ENCODE assay signal across 7 mouse cellular contexts in the genomic region with DNA sequence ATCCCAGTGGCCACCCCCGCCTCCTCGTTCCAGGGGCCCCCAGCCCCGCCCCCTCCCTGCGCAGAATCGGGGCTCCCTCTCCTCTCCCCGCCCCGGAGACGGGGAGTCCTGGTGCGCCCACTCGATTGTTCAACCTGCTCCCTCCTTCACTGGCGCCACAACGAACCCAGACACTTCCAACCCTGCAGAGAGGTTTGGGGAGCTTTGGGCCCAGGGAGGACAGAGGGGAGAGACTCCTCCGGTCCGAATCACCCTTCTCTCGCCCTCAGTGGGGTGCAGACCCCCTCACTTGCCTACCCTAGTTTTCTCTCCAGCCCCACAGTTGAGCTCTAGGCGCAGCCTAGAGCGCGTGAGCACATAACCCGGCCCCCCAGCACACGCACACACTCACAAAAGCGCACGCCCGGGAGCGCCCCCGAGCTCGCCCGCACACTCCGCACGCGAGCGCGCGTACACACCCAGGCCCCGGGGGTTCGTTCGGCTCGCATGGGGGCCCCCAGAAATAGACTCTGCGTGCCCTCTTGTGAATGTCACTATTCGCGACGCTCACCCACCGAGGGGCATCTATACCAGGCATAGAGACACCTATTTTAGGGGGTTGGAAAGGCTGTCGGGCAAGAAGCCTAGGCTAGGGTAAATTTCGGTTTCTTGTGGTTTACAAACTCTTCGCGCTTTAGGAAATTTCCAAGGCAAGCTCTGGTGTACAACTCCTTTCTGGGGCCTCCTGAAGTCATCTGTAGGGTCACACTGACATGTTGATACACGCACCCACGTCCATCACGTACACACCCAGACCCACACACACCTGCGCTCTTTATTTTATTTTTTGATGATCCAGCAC. TPM values are rescaled to one million over a fixed set of nuclear protein-coding genes. Genes with fewer than 3 reads are reported as not detected.
DNase-seq lines count a peak whose midpoint lies in the region; ATAC-seq and TF ChIP-seq lines count a peak whose summit lies in the region.

Gene Nrn1, minus strand, starts transcription at position 401 of the 841 bp plus-strand sequence.

- no peaks in the 10 kb centered on the region for H3K36me3 ChIP-seq in thymus, adult 2 months (ENCODE audit: control insufficient read depth, insufficient read depth, low read length)
- H3K36me3 ChIP-seq in myocyte (ENCODE audit: control insufficient read depth, insufficient read depth), result no peaks in the 10 kb centered on the region

- peak within 1 kb of the TSS; percentile 43 for H3K4me3 ChIP-seq in thymus, adult 2 months (ENCODE audit: control insufficient read depth, insufficient read depth, low read length)
- H3K4me3 ChIP-seq in myocyte, result peak within 1 kb of the TSS; percentile 34

- no peak within 1 kb of the TSS for H3ac ChIP-seq in myocyte (ENCODE audit: control insufficient read depth, insufficient read length)

- no peak for DNase-seq in thymus, adult 2 months
- DNase-seq in thymus, postnatal 0 days (ENCODE audit: low spot score), result no peak
- DNase-seq in cerebellum, adult 9-10 months, result peak; percentile 74
- peak; percentile 60 to 66 for DNase-seq in layer of hippocampus, postnatal 36 days
- no peak for DNase-seq in testis, postnatal 10 days (ENCODE audit: low spot score)

- peaks cover 22% of the 10 kb centered on the region for H3K27me3 ChIP-seq in thymus, adult 2 months (ENCODE audit: control insufficient read depth, insufficient read depth, low read length)
- H3K27me3 ChIP-seq in myocyte (ENCODE audit: control insufficient read depth, insufficient read depth, insufficient read length), result no peaks in the 10 kb centered on the region

- H3K4me1 ChIP-seq in thymus, adult 2 months (replicated peaks; ENCODE audit: control insufficient read depth, insufficient read depth, low read length), result peaks cover 17% of the 10 kb centered on the region

- 5% methylated on average over 49 of the region's 50 CpGs for WGBS in thymus, adult 2 months

- TF ChIP-seq POLR2A in thymus, adult 2 months (IDR thresholded peaks at IDR 0.05; ENCODE audit: control insufficient read depth, extremely low read depth, insufficient read depth, low read length, poor library complexity), result no peak
- TF ChIP-seq POLR2A in myocyte (IDR thresholded peaks at IDR 0.05; ENCODE audit: insufficient read length, low read depth), result no peak

- peak; percentile 50 for ATAC-seq in frontal cortex, adult (ENCODE audit: low TSS enrichment)

- peaks cover 3% of the 10 kb centered on the region for H3K79me2 ChIP-seq in myocyte (ENCODE audit: control insufficient read depth, insufficient read depth)

- H3K27ac ChIP-seq in thymus, adult 2 months (ENCODE audit: control insufficient read depth, insufficient read depth, low read length), result no peak within 1 kb of the TSS

- TF ChIP-seq CTCF in thymus, adult 2 months (IDR thresholded peaks at IDR 0.05; ENCODE audit: borderline replicate concordance, control insufficient read depth, extremely low read depth, insufficient read depth, low read length, poor library complexity), result no peak

- H3K4me2 ChIP-seq in myocyte (ENCODE audit: low read depth), result peak within 1 kb of the TSS; percentile 93

TF ChIP-seq in myocyte, 11 proteins besides CTCF, POLR2A, EP300 and RAD21:
- TF ChIP-seq MYOG (IDR thresholded peaks at IDR 0.05; ENCODE audit: control insufficient read depth in 1 of 3, insufficient read depth in 1 of 3, insufficient read length in 2 of 3, low read depth in 2 of 3), result no peak
- no peak for TF ChIP-seq POLR2AphosphoS2 (IDR thresholded peaks at IDR 0.05; ENCODE audit: insufficient read length, low read depth)
- no peak for TF ChIP-seq SRF (IDR thresholded peaks at IDR 0.05; ENCODE audit: control insufficient read depth, insufficient read length, low read depth)
- no peak for TF ChIP-seq MAX (IDR thresholded peaks at IDR 0.05; ENCODE audit: low read depth)
- TF ChIP-seq MYOD1 (IDR thresholded peaks at IDR 0.05; ENCODE audit: control insufficient read depth in 1 of 3, insufficient read length in 2 of 3, low read depth in 2 of 3), result no peak
- no peak for TF ChIP-seq E2F4 (IDR thresholded peaks at IDR 0.05; ENCODE audit: insufficient read depth)
- TF ChIP-seq CEBPB (IDR thresholded peaks at IDR 0.05; ENCODE audit: insufficient read depth, poor library complexity, severe bottlenecking), result no peak
- no peak for TF ChIP-seq USF1 (IDR thresholded peaks at IDR 0.05; ENCODE audit: low read depth)
- no peak for TF ChIP-seq REST (IDR thresholded peaks at IDR 0.05; ENCODE audit: insufficient read depth, insufficient read length)

RNA-seq across cellular contexts. Expression of gene Nrn1, which starts in this region (rescaled TPM):
- polyA plus RNA-seq in thymus, adult 2 months (2012; rRNA removed), result 1.1 and 1.9 TPM in 2 replicates
- polyA plus RNA-seq in thymus, postnatal 0 days (2015; fragmentation: Nextera tagmentation; extraction: Ambion mirVana), result 0.28 and 0.29 TPM in 2 replicates
- 100 to 1,000 TPM; 285 to 286 TPM for total RNA-seq in layer of hippocampus, postnatal 36 days (2021)
- 5.1 TPM for polyA plus RNA-seq in myocyte (2012; fragmentation: generic; extraction: Trizol)

Comparison
In these comparisons a context has a peak if more than half of its experiments do, and no peak if none do; other contexts are left out.
1. DNase-seq: peak in cerebellum, adult 9-10 months (single experiment) and layer of hippocampus, postnatal 36 days (2 of 2); none in thymus, adult 2 months (single experiment), thymus, postnatal 0 days (single experiment) and testis, postnatal 10 days (single experiment).